Mouse (Mus musculus) left cerebral cortex, postnatal 4 days (tissue): Measurements from ENCODE around the gene Cstad. TPM values are rescaled to one million over a fixed set of nuclear protein-coding genes. Genes with fewer than 3 reads are reported as not detected.

Experiments used
- DNase-seq: peaks from one replicate; pipeline ENCODE4 v3.0.0-alpha.2; 2022
- intact Hi-C: fragments of 180-260 bp; cut with DNase I; formaldehyde crosslinking; loops from one replicate; pipeline ENCODE4 v1.15.1; 2025
- total RNA-seq, 2 experiments: library from RNA; stranded (reverse); gene quantifications; 2 replicates each; pipeline ENCODE4 v1.2.3; 2021

The Cstad gene
- total RNA-seq, 2 experiments from 2014 or later: 3.0 to 3.7 TPM

DNA sequence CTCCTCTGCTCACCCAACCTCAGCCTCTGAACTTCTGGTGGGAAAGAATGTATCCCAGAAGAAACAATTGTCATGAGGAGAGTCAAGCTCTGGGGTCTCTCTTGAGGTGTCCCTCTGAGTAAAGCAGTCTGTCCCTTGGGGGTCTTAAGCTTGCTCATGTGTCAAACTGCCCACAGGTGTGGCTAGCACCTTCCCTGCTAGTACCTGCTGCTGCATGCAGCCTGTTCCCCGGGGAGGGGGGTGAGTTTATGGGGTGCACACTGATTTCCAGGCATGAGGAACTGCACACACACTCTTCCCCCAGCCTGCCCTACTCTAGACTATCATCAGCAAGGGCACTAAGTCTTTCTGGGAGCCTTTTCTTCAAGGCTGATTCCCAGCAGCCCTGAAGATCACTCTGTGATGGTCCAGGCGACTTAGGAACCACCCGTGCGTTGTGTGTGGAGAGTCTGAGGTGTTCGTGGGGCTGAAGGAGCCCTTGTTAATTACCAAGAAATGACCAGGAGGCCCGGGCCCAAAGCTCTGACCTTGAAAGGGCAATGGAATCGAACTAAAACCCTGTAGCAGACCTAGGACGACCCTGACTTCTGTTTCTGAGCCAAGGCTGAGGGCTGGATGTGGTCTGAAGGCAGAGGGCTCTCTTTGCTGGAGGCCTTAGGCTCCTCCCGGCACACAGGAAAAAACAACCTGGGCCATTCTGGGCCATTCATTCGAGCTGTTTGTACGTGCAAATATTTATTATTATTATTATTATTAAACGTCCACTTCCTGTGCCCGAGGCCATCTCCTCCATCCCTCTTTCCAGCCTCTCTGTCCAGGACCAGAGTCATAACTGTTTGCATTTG lies 62.1 kb downstream of the Cstad start:
- intact Hi-C loops: no loop called here
- DNase-seq: no peak

GRCm38 (mm10) chr2:30657674-30658479 lies 63.0 kb downstream of the Cstad start:
- intact Hi-C loops: no loop called here
- DNase-seq: peak; percentile 73

- DNase-seq: peak; percentile 100
- intact Hi-C loops: no loop called here
Observed at GRCm38 (mm10) chr2:30658480-30658843, 63.6 kb downstream of the Cstad start.

Other genes starting within 250 kb of the Cstad start
- gene Sh3glb2, start 235.7 kb upstream of the Cstad start, total RNA-seq: 100 to 1,000 TPM; 161 to 176 TPM
- gene Miga2, start 230.8 kb upstream of the Cstad start, total RNA-seq: 10 to 100 TPM; 69.7 to 76.5 TPM
- 10 to 100 TPM; 41.1 to 43.9 TPM for gene Dolpp1, start 202.8 kb upstream of the Cstad start, total RNA-seq
- gene Crat, start 179.2 kb upstream of the Cstad start, total RNA-seq: 10 to 100 TPM; 33.2 to 33.3 TPM
- gene Ptpa, start 179.0 kb upstream of the Cstad start, total RNA-seq: 100 to 1,000 TPM; 145 to 153 TPM
- gene Ier5l, start 120.8 kb upstream of the Cstad start, total RNA-seq: 10 to 100 TPM; 10.8 to 13.2 TPM
- 1 to 10 TPM; 2.1 to 2.5 TPM for gene 1700001O22Rik, start 208.6 kb downstream of the Cstad start, total RNA-seq
- 10 to 100 TPM; 55.6 to 58.9 TPM for gene Ntmt1, start 212.8 kb downstream of the Cstad start, total RNA-seq
- 10 to 100 TPM; 29.2 to 33.2 TPM for gene Asb6, start 235.3 kb downstream of the Cstad start, total RNA-seq
- gene Prrx2, start 239.9 kb downstream of the Cstad start, total RNA-seq: 1 to 10 TPM; 2.5 to 3.7 TPM